Mouse (Mus musculus) cortical plate, adult 2 months (tissue): ENCODE results near the gene Tbc1d4.
A peak's percentile ranks its signal among the peaks of the same experiment; 100 is the strongest.

Experiments
- CTCF ChIP-seq: fragments of 200-500 bp; IDR thresholded peaks from 2 replicates; pipeline ENCODE4 v1.5.1; 2011; ENCODE audit warnings: mild to moderate bottlenecking, control low read depth, low read length; ENCODE audit not compliant: insufficient read depth; ENCODE audit errors: extremely low read depth
- POLR2A ChIP-seq: fragments of 200-500 bp; IDR thresholded peaks from 2 replicates; pipeline ENCODE4 v1.6.1; 2011; ENCODE audit warnings: mild to moderate bottlenecking, low read length, control low read depth; ENCODE audit not compliant: insufficient read depth; ENCODE audit errors: extremely low read depth

GRCm38 (mm10) chr14:101428805-101429516, 180.0 kb downstream of the Tbc1d4 start:
- peak; percentile 48; the same call in 1 of the 2 replicates for TF ChIP-seq CTCF
- no peak for TF ChIP-seq POLR2A
